Mouse (Mus musculus): ENCODE results near the gene Tmem95. TPM values are rescaled to one million over a fixed set of nuclear protein-coding genes. Genes with fewer than 3 reads are reported as not detected.

The Tmem95 gene
- not detected for polyA plus RNA-seq (2017; shearing (Covaris generic))

DNA sequence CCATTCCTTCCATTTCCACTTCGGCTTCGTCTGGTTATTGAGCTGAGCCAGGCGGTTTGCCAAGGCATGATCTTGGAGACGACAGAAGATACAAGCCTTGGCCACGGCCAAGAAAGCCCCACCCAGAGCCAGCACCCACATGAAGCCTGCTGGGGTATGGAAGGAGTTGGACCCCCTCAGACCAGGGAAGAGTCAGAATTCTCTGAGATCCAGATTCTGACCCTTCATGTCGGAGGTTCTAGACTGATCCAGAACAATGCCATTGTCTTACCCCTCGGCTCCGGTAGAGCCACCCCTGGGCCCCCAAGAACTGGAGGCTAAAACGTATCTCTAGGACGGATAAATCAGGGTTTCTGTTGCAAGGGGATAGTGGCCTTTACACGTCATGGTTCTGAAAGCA, at the start of gene Tmem95:
Tmem95 (minus strand) TSS at position 141 of the 400 bp plus-strand sequence.

DNA sequence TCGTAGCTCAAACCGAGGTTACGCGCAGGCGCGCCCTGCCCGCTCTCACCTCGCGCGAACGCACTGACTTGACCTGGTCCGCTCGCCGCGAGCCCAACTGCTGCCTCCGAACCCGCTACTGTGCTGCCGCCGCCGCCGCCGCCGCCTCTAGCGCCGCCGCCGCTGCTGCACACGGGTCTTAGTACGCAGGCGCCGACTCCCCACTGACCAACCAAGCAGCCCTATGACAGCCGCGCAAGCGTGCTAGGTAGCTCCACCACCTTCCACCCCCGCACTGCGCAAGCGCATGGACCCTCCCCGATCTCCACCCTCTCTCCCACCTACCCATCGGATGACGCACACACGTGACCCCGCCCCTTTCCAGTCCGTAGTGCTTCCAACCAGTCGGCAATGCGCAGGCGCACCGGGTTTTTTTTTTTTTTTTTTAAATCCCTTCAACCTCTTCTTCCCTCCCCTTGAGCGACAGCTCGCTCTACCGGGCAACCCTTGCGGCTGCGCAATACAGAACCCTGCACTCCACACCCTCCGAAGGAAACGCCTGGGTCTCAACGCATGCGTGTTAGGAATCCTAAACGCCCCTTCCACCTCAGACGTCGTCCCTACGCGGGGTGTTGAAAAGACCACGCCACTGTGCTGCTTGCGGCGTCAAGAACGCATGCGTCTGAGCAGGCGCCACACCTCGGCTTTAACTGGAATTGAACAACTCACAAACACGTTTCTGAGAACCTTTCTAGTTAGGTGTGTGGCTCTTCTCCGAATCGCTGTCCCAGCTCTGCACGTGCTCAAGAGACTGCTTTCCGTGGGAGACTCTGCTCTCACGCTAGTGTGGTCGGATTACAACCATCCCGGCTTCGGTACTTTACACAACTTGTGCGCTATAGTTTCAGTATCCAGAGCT, 43.5 kb upstream of the Tmem95 start, which contains the start of gene Eif5a:
Eif5a (minus strand) TSS at position 845 of the 898 bp plus-strand sequence.

DNA sequence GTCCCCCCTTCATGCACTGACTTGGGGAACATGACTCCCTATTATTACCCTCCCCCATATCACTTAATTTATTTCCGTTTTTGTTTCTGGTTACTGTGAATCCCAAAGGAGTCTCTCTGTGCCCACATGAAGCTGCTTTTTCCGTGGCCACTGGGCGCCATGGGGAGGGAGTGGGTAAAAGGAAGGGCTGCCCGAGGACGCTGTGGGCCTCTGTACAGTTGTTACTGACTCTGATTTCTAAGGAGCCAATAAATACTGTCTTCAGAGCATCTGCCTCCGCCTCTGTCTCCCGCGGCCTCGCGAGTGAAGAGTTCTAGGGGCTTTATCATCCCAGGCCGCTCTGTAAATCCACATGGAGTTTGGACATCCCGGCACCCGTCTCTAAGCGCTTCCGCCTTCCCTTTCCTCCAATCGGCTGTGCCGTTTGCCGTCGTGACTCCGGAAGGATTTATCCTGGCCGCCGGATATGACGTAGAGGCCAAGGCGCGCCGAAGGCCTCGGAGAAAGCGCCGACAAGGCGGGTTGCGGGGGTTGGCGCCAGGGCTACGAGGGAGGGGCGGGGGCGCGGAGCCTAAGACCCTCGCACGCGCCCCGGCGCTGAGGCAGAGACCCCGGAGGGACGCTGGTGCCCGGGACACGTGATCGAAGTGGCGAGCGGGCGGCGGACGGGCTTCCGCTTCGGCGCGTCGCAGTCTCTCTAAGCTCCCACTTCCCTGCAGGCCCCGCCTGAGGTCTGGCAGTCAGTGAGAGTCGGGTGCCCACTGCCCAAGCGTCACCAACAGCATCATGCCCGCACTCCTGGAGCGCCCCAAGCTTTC, 35.9 kb upstream of the Tmem95 start, which contains the start of gene Gps2:
Gps2 (plus strand) TSS at position 335 of the 818 bp plus-strand sequence.

DNA sequence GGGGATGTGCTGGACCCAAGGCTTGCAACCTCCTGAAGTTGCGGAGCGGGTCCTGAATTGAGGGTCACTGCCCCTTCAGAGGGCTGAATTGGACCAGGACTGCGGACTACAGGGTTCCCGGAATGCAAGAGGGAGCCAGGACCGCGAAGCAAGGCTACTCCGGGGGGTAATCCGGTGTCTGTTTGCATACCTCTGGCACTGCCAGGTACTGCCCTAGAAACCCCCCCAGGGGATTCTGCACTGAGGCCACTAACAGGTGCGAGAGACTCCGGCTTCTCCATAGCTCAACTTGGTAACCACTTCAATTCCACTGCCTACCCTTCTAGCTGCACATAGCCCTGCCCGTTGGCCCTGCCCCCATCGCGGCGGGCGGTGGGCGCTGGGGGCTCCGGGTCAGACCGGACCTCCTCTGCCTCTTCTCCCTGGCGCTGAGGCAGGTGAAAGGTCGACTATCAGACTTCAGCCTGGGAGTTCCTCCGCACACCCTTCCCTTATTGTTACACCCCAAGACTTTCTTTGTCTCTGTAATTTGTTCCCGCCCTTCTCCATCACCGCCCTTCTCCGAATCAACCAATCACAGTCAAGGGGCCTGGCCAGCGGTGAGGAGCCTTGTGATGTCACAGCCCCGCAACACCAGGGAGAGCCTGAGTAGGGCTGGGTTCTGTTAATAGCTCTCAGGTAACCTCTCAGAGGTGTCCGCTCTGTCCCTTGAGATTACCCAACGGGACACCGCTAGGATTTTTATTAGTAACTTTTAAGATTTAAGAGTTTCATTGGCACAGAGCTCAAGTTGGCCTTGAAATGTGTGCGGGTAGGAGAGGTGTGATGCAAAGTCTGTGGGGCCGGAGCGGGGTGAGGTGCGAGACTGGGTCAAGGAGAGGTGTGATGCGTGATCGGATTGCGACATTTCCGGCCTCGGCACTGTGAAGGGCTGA, 22.9 kb upstream of the Tmem95 start, which contains the start of the genes 2810408A11Rik and Neurl4:
2810408A11Rik (minus strand) TSS at position 517 of the 935 bp plus-strand sequence.
Neurl4 (plus strand) TSS at position 602 of the 935 bp plus-strand sequence.

DNA sequence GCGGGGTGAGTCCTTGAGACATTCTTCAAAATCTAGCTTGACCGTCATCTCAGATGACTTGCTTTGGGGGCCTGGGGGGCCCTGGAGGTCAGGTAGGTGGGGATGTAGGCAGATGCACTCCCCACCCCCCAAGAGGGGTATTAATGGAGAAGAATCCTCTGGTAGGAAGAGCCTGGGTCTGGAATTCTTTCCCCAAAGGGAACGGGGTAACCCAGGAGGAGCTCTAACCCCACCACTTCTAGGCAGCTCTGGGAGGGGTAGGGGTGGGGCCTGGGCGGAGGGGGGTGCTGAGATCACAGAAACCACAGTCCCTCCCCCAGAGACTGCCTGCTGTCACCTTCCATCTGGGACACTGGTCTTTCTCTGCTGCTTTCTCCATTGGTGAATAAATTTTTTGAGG, 17.5 kb upstream of the Tmem95 start, which contains the start of gene Acap1:
Acap1 (minus strand) TSS at position 249 of the 400 bp plus-strand sequence.

DNA sequence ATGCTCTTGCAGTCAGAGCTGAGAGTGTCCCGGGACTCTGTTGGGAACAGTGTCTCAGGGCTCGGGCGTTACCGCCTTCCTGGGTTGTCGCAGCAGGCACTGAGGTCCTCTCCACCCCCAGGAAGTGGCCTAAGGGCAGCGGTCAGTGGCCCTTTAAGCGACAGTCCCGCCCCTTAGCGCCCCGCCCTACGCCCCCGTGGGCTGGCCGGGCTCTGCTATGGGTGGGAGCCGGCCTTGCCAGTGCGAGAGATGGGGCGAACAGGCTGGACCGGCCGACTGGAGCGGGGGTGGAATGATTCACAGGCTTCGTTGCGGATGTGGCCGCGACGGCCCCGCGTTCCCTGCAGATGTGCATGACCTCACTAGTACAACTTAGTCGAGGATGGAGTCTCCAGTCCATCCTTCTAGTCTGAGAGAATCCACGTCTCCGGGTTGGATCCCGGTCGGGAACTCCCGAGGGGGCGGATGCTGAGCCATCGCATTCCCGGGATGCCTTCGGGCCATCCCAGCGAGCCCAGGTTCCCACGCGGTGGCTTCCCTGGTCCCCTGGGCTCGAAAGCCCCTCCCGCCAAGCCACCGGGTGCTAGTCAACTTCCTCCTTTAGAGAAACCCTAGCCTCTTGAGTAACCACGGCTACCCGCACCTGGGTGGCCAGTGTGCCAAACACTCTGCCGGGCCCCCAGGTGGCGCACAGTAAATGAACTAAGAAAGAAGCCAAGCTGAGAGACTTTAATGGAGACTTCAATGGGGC, 3.2 kb upstream of the Tmem95 start, which contains the start of gene Kctd11:
Kctd11 (minus strand) TSS at position 554 of the 751 bp plus-strand sequence.

DNA sequence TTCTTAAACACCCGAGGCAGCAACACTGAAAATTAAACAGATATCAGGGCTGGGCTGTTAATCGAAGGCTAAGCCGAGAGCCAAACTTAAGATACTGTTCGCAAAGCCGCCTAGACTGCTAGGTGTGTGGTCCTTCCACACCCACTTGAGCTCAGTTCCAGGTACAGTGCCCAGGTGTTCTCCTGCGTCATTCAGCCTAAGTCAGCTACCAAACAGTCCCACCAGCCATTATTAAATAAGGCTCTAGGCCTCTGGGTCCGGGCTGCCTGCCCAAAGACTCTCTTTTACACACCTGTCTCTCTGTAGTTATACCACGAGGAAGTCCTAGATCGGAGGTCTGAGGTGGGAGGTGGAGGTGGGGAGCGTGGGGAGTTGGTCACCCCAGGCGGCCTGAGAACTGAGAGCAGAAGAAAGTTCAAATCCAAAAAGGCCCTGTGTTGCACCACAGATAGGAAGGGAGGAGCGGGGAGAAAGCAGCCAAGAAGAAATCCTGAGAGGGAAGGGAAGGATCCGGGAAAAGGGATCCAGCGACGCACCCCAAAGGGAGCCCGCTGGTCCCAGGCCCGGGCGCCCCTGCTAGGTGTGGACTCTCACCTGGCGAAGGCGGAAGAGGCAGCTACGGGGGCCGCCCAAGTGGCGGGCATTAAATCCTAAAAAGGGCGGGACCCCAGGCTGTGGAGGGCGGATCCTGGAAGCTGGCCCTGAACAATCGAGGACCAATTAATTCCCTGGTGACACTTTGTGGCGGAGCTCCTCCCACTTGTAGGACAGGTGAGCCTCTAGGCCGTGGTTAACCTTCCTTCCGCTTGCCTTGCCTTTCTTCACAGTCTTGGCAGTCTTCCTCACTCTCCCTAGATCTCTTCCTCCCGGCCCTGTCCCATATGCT, 19.5 kb downstream of the Tmem95 start, which contains the start of gene Tnk1:
Tnk1 (minus strand) TSS at position 618 of the 886 bp plus-strand sequence.

DNA sequence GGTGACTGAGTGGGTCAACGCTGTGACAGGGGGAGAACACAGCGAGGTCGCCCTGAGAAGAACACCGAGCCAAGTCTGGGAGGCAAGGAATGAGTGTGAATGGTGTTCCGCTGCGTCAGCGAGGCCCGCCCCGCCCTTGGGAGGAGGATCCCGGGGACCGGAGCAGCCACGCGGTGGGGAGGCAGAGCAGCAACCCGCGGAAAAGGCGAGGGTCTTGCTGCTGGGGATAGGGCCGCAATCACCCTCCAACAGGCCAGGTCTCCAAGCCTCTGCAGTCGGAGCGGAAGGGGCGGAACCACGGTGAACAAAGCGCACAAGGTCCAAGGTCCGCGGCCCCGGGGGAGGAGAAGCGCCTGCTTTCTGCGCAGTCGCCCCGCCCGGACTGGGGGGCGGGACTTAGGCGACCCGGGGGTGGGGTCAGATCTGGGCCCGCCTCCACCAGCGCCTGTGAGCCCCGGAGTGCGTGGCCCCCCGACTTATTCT, 31.6 kb downstream of the Tmem95 start, which contains the start of gene Plscr3:
Plscr3 (plus strand) TSS at position 179 of the 483 bp plus-strand sequence.

DNA sequence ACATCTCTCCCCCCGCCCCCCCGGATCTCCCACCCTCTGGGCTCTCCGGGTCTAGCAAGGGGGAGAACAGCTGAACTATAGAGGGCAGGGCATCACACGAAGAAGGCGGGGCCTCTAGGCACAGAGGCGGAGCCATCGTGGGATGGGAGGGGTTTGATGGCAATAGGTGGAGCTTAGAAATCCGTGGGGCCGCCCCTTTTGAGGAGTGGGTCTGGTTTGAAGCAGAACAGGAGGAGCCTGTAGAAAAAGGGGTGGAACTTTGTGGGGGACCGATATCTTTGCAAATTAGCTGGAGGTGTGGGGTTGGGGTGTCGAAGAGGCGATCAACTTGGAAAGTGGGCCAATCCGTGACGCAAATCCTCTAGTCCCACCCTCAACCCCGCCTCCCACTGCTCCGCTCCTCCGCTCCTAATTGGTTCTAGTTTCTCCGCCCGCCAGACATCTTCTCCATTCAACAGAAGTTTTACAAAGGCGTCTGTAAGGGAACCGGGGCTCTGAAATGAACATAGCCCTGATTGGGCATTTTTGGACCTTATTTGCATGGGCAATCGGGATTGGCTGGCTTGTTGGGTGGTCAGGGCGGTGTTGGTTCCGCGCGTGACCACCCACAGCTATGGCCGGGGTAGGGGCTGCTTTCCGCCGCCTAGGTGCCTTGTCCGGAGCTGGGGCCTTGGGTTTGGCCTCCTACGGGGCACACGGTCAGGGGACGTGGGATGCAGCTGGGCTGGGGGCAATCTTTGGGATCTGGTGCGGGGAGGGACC, 39.7 kb downstream of the Tmem95 start, which contains the start of gene Tmem256:
Tmem256 (plus strand) TSS at position 563 of the 762 bp plus-strand sequence.

DNA sequence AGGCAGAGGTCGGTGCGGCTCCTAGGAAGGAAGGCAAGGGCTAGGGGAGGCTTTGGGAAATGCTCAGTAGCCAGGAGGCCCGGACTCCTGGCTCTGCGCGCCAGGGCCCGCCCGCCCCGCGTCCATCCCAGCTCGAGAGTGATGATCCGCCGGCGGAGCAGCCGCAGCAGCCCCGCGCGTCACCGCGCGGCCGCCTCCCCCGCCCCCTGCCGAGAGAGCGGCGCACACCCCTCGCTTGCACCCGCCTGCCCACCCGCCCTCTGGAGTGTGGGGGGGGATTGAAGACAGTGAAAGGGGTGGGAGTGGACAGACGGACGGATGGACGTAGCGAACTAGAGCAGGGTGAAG, 40.2 kb downstream of the Tmem95 start, which contains the start of gene Nlgn2:
Nlgn2 (minus strand) TSS at position 181 of the 348 bp plus-strand sequence.

Other genes with a start within 250 kb of the Tmem95 start
- gene Fxr2, start 245.0 kb downstream of the Tmem95 start, polyA plus RNA-seq (2017; shearing (Covaris generic)) = 9.2 TPM
- not detected for gene Sox15, start 222.7 kb downstream of the Tmem95 start, polyA plus RNA-seq (2017; shearing (Covaris generic))
- 66.8 TPM for gene Mpdu1, start 215.4 kb downstream of the Tmem95 start, polyA plus RNA-seq (2017; shearing (Covaris generic))
- gene Cd68, start 211.9 kb downstream of the Tmem95 start, polyA plus RNA-seq (2017; shearing (Covaris generic)) = 5.7 TPM
- gene Eif4a1, start 205.6 kb downstream of the Tmem95 start, polyA plus RNA-seq (2017; shearing (Covaris generic)) = 558 TPM
- gene Senp3, start 195.9 kb downstream of the Tmem95 start, polyA plus RNA-seq (2017; shearing (Covaris generic)) = 44.6 TPM
- gene Tnfsf13, start 192.2 kb downstream of the Tmem95 start, polyA plus RNA-seq (2017; shearing (Covaris generic)) = not detected
- not detected for gene Tnfsf12, start 182.2 kb downstream of the Tmem95 start, polyA plus RNA-seq (2017; shearing (Covaris generic))
- not detected for gene Tnfsfm13, start 181.9 kb downstream of the Tmem95 start, polyA plus RNA-seq (2017; shearing (Covaris generic))
- gene Polr2a, start 119.4 kb downstream of the Tmem95 start, polyA plus RNA-seq (2017; shearing (Covaris generic)) = 53.7 TPM
- not detected for gene Slc35g3, start 116.0 kb downstream of the Tmem95 start, polyA plus RNA-seq (2017; shearing (Covaris generic))
- 4.9 TPM for gene Zbtb4, start 112.1 kb downstream of the Tmem95 start, polyA plus RNA-seq (2017; shearing (Covaris generic))
- 3.5 TPM for gene Chrnb1, start 82.1 kb downstream of the Tmem95 start, polyA plus RNA-seq (2017; shearing (Covaris generic))
- not detected for gene Fgf11, start 76.2 kb downstream of the Tmem95 start, polyA plus RNA-seq (2017; shearing (Covaris generic))
- gene Tmem102, start 72.4 kb downstream of the Tmem95 start, polyA plus RNA-seq (2017; shearing (Covaris generic)) = not detected
- not detected for gene Gm39566, start 62.7 kb downstream of the Tmem95 start, polyA plus RNA-seq (2017; shearing (Covaris generic))
- not detected for gene Spem2, start 59.6 kb downstream of the Tmem95 start, polyA plus RNA-seq (2017; shearing (Covaris generic))
- not detected for gene Spem1, start 55.8 kb downstream of the Tmem95 start, polyA plus RNA-seq (2017; shearing (Covaris generic))
- 0.65 TPM for gene Nlgn2, start 40.2 kb downstream of the Tmem95 start, polyA plus RNA-seq (2017; shearing (Covaris generic))
- 121 TPM for gene Tmem256, start 39.5 kb downstream of the Tmem95 start, polyA plus RNA-seq (2017; shearing (Covaris generic))
- gene Plscr3, start 31.6 kb downstream of the Tmem95 start, polyA plus RNA-seq (2017; shearing (Covaris generic)) = 30.1 TPM
- not detected for gene Tnk1, start 19.3 kb downstream of the Tmem95 start, polyA plus RNA-seq (2017; shearing (Covaris generic))
- gene Kctd11, start 3.4 kb upstream of the Tmem95 start, polyA plus RNA-seq (2017; shearing (Covaris generic)) = 1.1 TPM
- gene Acap1, start 17.5 kb upstream of the Tmem95 start, polyA plus RNA-seq (2017; shearing (Covaris generic)) = 549 TPM
- 3.9 TPM for gene 2810408A11Rik, start 23.0 kb upstream of the Tmem95 start, polyA plus RNA-seq (2017; shearing (Covaris generic))
- gene Neurl4, start 23.1 kb upstream of the Tmem95 start, polyA plus RNA-seq (2017; shearing (Covaris generic)) = 4.2 TPM
- gene Gps2, start 35.9 kb upstream of the Tmem95 start, polyA plus RNA-seq (2017; shearing (Covaris generic)) = 152 TPM
- 1,005 TPM for gene Eif5a, start 43.9 kb upstream of the Tmem95 start, polyA plus RNA-seq (2017; shearing (Covaris generic))
- gene Ybx2, start 57.8 kb upstream of the Tmem95 start, polyA plus RNA-seq (2017; shearing (Covaris generic)) = not detected
- not detected for gene Slc2a4, start 70.2 kb upstream of the Tmem95 start, polyA plus RNA-seq (2017; shearing (Covaris generic))
- not detected for gene Cldn7, start 86.8 kb upstream of the Tmem95 start, polyA plus RNA-seq (2017; shearing (Covaris generic))
- 26.1 TPM for gene Ctdnep1, start 103.1 kb upstream of the Tmem95 start, polyA plus RNA-seq (2017; shearing (Covaris generic))
- 78.3 TPM for gene Elp5, start 104.5 kb upstream of the Tmem95 start, polyA plus RNA-seq (2017; shearing (Covaris generic))
- 496 TPM for gene Gabarap, start 113.1 kb upstream of the Tmem95 start, polyA plus RNA-seq (2017; shearing (Covaris generic))
- 111 TPM for gene Phf23, start 117.8 kb upstream of the Tmem95 start, polyA plus RNA-seq (2017; shearing (Covaris generic))
- gene Dvl2, start 122.6 kb upstream of the Tmem95 start, polyA plus RNA-seq (2017; shearing (Covaris generic)) = 16.7 TPM
- 142 TPM for gene Acadvl, start 137.4 kb upstream of the Tmem95 start, polyA plus RNA-seq (2017; shearing (Covaris generic))
- gene Dlg4, start 138.9 kb upstream of the Tmem95 start, polyA plus RNA-seq (2017; shearing (Covaris generic)) = 9.1 TPM
- gene Asgr1, start 176.1 kb upstream of the Tmem95 start, polyA plus RNA-seq (2017; shearing (Covaris generic)) = not detected
- gene Asgr2, start 214.6 kb upstream of the Tmem95 start, polyA plus RNA-seq (2017; shearing (Covaris generic)) = not detected